Mouse (Mus musculus): ENCODE measurements around the gene Plekhm3. TPM values are rescaled to one million over a fixed set of nuclear protein-coding genes. Genes with fewer than 3 reads are reported as not detected.

Gene Plekhm3
- total RNA-seq, 2 experiments from 2014 or later = 7.5 to 8.6 TPM

GRCm38 (mm10) chr1:64930124-64930523, 26.5 kb downstream of the Plekhm3 start:
- intact Hi-C loops (cut with DNase I) = no loop called here
- DNase-seq = no peak

DNA sequence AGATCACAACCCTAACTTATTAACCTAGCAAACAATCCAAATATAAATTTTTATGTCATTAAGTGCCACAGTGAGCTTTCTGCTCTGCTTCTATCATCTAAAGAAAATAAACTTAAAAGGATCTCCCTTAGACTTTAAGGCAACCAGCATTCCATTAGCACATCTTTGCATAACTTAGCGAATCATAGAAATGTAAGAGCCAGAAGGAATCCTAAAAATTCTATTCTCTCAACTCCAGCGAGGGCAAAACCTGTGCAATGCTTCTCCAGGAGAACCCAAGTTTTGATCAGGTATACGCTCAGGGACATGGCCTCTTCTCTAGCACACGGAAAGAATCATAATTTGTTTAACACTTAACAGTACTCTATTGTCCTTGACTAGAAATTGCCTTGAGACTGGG, 27.0 kb downstream of the Plekhm3 start:
- no peak for DNase-seq
- intact Hi-C loops (cut with DNase I) = no loop called here

- intact Hi-C loops (cut with DNase I) = no loop called here
- DNase-seq = peak in 1 of 2 experiments; percentile 18
These were observed 28.1 kb downstream of the Plekhm3 start for GRCm38 (mm10) chr1:64928542-64928941.

GRCm38 (mm10) chr1:64927437-64928274, 29.0 kb downstream of the Plekhm3 start:
- peak; percentile 23 to 31 for DNase-seq
- intact Hi-C loops (cut with DNase I) = no loop called here

GRCm38 (mm10) chr1:64925594-64925993, 31.0 kb downstream of the Plekhm3 start:
- DNase-seq = no peak

DNA sequence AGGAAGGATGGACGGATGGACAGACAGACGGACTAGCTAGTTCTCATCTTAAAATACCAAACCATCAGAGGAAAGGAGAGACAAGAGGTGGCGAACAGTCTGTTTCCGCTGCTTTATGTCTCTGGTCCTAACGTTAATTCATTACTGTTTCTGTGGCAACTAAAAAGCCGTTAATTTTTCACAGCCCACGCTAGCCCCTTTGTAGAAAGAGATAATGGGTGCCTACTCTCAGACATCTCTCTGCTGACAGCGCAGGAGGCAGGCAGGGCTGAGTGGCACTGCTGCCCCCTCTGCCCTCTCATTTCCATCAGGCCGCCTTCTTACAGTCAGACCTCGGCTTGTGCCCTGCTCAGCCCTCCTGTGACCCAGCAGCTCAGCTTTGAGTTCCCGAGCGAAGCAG, 32.3 kb downstream of the Plekhm3 start:
- intact Hi-C loops (cut with DNase I) = no loop called here
- no peak for DNase-seq

More at GRCm38 (mm10) chr1:64925594-64925993, 31.0 kb downstream of the Plekhm3 start:
- intact Hi-C loops (cut with DNase I) = no loop called here

DNA sequence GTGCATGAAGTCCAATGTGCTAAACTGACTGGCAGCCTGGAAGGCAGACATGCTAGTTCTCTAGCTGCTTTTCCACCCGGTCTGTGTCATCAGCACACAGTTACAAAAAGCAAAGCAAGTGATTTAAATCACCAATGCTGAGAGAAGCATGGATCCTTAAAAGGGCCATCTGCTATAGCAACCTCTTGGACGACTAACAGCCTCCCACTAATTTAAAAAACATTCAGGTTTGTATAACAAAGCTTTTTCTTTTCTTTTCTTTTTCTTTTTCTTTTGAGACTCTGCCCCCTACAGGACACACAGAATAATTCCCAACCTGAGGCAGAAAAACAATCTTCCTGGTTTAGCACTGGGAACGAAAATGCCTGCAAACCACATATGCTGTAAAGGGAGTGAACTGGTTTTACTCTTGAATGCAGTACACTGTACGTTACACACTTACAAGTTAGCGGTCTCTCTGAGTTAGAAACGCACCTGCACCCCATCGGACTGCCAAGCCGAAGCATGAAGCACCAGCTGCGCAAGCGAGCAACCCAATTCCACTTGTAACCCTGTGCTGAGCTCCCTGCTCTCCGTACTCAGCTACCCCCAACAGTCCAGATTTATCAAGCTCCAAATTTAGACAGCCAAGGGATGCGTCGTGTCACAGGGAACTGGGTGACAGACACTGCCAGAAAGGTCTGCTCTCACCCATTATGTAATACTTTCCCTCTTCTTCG, 37.7 kb downstream of the Plekhm3 start:
- intact Hi-C loops (cut with DNase I) = loop anchor here (1.0 to 5.0 kb wide), 5 partner anchors 68 to 302 kb away; partner anchors contain the start of genes Fzd5 and Mettl21a
- DNase-seq = peak; percentile 33 to 49

- intact Hi-C loops (cut with DNase I) = loop anchor here (5.0 kb wide), 3 partner anchors 69 to 301 kb away; partner anchors contain the start of gene Mettl21a
- DNase-seq = no peak
These were observed 38.7 kb downstream of the Plekhm3 start for GRCm38 (mm10) chr1:64917966-64918365.

GRCm38 (mm10) chr1:64916884-64917507, 39.6 kb downstream of the Plekhm3 start:
- intact Hi-C loops (cut with DNase I) = loop anchor here (5.0 kb wide), 3 partner anchors 70 to 300 kb away; partner anchors contain the start of gene Mettl21a
- DNase-seq = no peak

GRCm38 (mm10) chr1:64914356-64914755, 42.3 kb downstream of the Plekhm3 start:
- DNase-seq = no peak
- intact Hi-C loops (cut with DNase I) = no loop called here

DNA sequence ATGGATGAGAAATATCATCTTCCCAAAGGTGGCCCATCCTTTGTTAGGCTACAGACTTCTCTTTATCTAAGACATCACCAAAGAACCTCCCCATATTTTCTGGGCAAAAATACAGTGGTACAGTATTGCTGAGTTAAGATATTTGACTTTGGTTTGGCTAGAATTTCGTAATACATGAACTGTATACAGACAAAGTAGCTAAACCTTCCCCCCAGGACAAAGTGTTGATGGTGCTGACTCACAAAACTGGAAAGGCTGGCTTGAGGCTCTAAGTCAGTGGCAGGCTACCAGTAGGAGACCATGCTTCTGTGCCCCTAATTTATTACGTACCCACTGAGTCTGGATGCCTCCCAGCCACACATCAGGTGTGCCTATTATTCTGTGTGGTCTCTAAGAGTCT, 48.9 kb downstream of the Plekhm3 start:
- DNase-seq = no peak
- intact Hi-C loops (cut with DNase I) = no loop called here

GRCm38 (mm10) chr1:64906226-64906625, 50.4 kb downstream of the Plekhm3 start:
- intact Hi-C loops (cut with DNase I) = no loop called here
- DNase-seq = no peak

DNA sequence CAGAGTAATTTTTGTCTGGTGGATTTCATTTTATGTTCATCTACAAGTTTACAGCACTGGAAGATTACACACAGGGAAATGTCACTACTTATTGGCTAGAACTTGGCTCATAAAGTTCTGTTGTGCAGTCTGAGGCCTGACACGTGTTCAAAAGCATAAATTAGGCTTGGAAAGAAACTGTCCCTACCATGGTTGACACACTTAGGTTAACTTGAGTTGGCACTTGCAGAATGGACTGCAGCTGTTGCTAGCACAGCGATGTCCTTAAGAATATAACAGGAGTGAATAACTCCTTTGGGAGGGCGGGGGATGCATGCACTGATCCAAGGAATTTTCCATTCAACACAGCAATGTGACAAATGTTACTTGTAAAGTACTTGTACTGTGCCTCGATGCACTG, 53.2 kb downstream of the Plekhm3 start:
- DNase-seq = no peak
- intact Hi-C loops (cut with DNase I) = no loop called here

DNA sequence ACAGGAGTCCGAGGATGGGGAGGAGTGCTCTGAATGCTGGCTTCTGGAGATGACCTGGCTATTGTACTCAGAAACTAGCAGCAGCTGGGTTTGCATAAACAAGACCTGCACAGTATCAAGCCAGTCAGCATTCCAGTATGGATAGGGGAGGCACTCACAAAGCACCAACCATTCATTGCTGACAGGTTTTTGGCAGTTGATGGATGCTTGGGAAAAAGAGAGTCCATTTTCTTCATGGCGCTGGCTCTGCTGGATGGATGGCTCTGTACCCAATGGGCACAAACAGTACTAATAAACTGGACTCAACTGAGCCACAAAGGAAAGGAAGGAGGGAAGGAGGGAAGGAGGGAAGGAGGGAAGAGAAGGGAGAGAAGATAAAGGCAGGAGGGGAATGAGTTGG, 53.8 kb downstream of the Plekhm3 start:
- DNase-seq = no peak
- intact Hi-C loops (cut with DNase I) = no loop called here

DNA sequence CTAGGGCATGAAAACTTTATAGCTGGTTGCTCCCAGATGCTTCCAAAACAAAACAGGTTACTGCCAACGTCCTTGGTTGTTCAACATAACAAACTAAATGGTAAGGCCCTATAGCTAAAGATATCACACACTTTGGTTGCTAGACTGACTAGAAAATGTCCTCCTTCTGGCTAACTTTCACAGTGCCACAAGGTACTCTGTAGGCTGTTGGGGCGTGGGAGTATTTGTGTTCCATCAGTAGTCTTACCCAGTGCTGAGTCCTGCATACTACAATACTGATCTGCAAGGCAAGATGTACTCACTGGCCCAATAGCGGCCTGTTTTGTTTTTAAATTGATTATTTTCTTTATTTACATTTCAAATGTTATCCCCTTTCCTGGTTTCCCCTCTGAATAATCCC, 56.9 kb downstream of the Plekhm3 start:
- intact Hi-C loops (cut with DNase I) = no loop called here

GRCm38 (mm10) chr1:64897485-64897884, 59.1 kb downstream of the Plekhm3 start:
- DNase-seq = no peak
- intact Hi-C loops (cut with DNase I) = no loop called here

More for the DNA sequence above, 56.9 kb downstream of the Plekhm3 start:
- no peak for DNase-seq

DNA sequence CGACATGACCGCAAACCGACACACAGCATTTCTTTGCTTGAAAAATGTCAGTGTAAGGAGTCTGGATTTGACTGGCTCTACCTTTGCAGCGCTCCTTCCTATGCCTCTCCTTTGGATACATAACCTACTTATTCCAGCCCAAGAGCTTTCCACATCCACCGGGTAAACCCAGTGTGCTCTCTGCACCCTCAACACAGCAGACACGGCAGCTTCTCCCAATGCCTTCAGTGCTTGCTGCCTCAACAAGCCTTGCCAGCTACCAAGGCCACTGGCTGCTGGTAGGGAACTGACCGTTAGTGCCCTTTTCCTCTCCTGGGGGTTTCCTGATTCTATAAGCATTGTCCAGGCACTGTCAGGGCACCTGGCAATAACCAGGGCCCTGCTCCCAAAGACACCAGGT, 62.8 kb downstream of the Plekhm3 start:
- intact Hi-C loops (cut with DNase I) = no loop called here
- no peak for DNase-seq

- DNase-seq = no peak
- intact Hi-C loops (cut with DNase I) = no loop called here
These were observed 65.3 kb downstream of the Plekhm3 start for GRCm38 (mm10) chr1:64891332-64891731.

DNA sequence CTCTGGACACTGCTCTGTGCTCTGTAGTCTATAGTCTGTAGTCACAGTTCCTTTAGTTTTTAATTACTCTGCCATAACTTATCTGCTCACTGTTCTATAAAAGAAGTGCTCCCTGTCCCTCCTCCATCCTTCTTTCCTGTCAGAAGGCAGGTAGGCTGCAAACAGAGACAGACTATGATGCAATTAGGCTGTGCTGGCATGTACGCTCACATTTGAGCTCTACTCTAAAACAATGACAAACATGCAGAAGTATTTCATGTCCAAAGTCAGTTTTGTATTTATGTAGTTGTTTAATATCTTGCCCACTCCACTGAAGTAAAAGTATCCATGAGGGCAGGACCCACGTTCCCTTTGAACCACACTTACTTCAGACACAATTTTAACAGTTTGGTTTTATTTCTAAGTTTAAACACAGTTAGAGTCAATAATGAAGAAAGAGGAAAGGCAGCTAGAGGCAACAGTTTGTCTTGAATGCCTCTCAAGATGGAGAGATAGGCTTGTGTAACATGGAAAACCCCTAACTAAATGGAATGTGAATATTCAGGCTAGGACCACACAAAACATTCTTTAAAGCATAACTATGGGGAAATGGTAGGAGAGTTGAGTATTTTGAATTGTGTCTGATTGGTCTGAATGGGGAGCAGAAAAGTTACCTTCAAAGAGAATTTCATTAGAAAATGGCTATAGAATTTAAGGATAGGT, 69.0 kb downstream of the Plekhm3 start:
- intact Hi-C loops (cut with DNase I) = no loop called here
- DNase-seq = no peak

DNA sequence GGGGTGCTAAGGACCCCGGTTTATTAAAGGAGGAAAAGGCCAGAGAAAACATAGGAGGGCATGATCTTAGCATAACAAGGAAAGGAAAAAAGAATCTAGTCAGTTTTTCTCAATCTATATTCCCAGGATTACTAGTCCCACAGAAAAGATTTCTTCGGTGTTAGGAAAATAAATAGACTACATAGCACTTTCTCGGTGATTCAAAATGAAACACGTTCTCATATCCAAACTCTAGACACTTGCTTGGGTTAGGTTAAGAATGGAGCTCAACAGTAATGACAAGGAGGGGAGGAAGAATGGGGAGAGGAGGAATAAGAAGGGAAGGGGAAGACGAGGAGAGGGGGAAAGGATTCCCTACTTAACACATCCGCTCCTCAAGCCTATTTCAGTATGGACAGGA, 69.9 kb downstream of the Plekhm3 start:
- intact Hi-C loops (cut with DNase I) = no loop called here
- no peak for DNase-seq

DNA sequence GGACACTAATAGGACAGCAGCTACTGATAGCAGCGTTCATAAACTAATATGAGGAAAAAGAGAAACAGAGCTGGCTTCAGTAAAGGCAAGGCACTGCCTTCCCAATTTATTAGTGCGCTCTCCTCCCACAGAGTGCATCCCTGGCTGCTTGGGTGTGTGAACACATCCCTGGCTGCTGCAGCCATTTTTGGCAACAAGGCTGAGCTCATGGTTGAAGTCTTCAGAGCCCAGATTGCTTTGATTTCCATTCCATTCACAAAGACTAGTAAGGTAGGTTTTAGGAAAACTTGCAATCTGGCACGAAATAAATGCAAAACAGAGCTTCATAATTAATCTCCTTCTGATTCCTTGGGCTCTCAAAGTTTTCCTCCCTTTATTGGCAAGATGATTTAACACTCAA, 71.3 kb downstream of the Plekhm3 start:
- intact Hi-C loops (cut with DNase I) = no loop called here
- DNase-seq = no peak

All from heart, postnatal 36 days (tissue).